Mouse (Mus musculus): Measurements from ENCODE around the gene Creb5.

DNA sequence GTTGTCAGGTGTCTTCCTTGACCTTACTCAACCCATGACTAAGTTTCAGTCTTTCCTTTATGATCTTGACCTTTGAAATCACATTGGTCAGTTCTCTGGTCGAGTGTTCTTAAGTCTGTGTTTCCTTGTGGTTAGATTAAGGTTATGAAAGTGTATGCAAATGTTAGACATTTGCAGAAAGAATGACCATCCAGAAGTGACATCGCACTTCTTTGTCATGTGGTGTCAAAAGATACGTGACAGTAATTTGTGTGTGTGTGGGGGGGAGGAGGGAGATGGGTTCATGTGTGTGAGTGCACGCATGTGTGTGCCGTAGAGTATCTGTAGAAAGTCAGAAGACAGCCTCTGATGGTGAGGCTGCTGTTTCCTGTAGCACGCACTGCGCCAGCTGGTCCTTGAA is 348.4 kb downstream of the Creb5 start:
- TF ChIP-seq CTCF (IDR thresholded peaks at IDR 0.05; ENCODE audit: borderline replicate concordance, insufficient read depth, low read length) (no peak), POLR2A (IDR thresholded peaks at IDR 0.05; ENCODE audit: low read depth, low read length) (no peak)
